Mouse (Mus musculus) adrenal gland, adult 2 months (tissue): Measurements from ENCODE around the gene Wdr20. TPM values are rescaled to one million over a fixed set of nuclear protein-coding genes. Genes with fewer than 3 reads are reported as not detected.

ENCODE experiments used
- DNase-seq: peaks from one replicate; pipeline ENCODE4 v3.0.0; 2021
- polyA plus RNA-seq: library from polyadenylated mRNA; depleted of rRNA; stranded (reverse); fragments of >200 nt; gene quantifications from 2 replicates; pipeline ENCODE4 v1.2.3, GENCODE M21; 2012
- total RNA-seq, 2 experiments: library from RNA; stranded (reverse); gene quantifications; 2 replicates each; pipeline ENCODE4 v1.2.3; 2021

The Wdr20 gene
- total and polyA plus RNA-seq, 3 experiments = 23.8 to 53.3 (median 46.8) TPM

GRCm38 (mm10) chr12:110777853-110778252 lies 40.1 kb downstream of the Wdr20 start:
- no peak for DNase-seq

- DNase-seq = no peak
Measured at GRCm38 (mm10) chr12:110779296-110779695, 41.6 kb downstream of the Wdr20 start.

- DNase-seq = no peak
Measured at GRCm38 (mm10) chr12:110781181-110781580, 43.4 kb downstream of the Wdr20 start.

- DNase-seq = no peak
Measured at GRCm38 (mm10) chr12:110782278-110782677, 44.5 kb downstream of the Wdr20 start.

- no peak for DNase-seq
Measured at GRCm38 (mm10) chr12:110784211-110784610, 46.5 kb downstream of the Wdr20 start.

GRCm38 (mm10) chr12:110786243-110786642 lies 48.5 kb downstream of the Wdr20 start:
- DNase-seq = no peak

GRCm38 (mm10) chr12:110790580-110790979 lies 52.8 kb downstream of the Wdr20 start:
- no peak for DNase-seq

- no peak for DNase-seq
Measured at GRCm38 (mm10) chr12:110791026-110791425, 53.3 kb downstream of the Wdr20 start.

GRCm38 (mm10) chr12:110795035-110795434 lies 57.3 kb downstream of the Wdr20 start:
- DNase-seq = peak; percentile 39

GRCm38 (mm10) chr12:110796748-110797147 lies 59.0 kb downstream of the Wdr20 start:
- DNase-seq = no peak

GRCm38 (mm10) chr12:110797202-110797601 lies 59.5 kb downstream of the Wdr20 start:
- no peak for DNase-seq

GRCm38 (mm10) chr12:110797842-110798431 lies 60.2 kb downstream of the Wdr20 start:
- peak; percentile 90 for DNase-seq

GRCm38 (mm10) chr12:110799226-110799625 lies 61.5 kb downstream of the Wdr20 start:
- no peak for DNase-seq

- DNase-seq = no peak
Measured at GRCm38 (mm10) chr12:110801876-110802464, 64.2 kb downstream of the Wdr20 start.

- DNase-seq = no peak
Measured at GRCm38 (mm10) chr12:110802674-110803297, 65.0 kb downstream of the Wdr20 start.

GRCm38 (mm10) chr12:110804261-110804660 lies 66.5 kb downstream of the Wdr20 start:
- peak; percentile 68 for DNase-seq

GRCm38 (mm10) chr12:110806301-110806970 lies 68.7 kb downstream of the Wdr20 start:
- DNase-seq = peak; percentile 56

GRCm38 (mm10) chr12:110808430-110808829 lies 70.7 kb downstream of the Wdr20 start:
- no peak for DNase-seq

- DNase-seq = no peak
Measured at GRCm38 (mm10) chr12:110808848-110809247, 71.1 kb downstream of the Wdr20 start.

GRCm38 (mm10) chr12:110813132-110813531 lies 75.4 kb downstream of the Wdr20 start:
- no peak for DNase-seq

- DNase-seq = no peak
Measured at GRCm38 (mm10) chr12:110813624-110814023, 75.9 kb downstream of the Wdr20 start.

GRCm38 (mm10) chr12:110814924-110815323 lies 77.2 kb downstream of the Wdr20 start:
- no peak for DNase-seq

GRCm38 (mm10) chr12:110816833-110817232 lies 79.1 kb downstream of the Wdr20 start:
- DNase-seq = no peak
